10 mouse cellular contexts compared by ENCODE assay signal in the genomic region with DNA sequence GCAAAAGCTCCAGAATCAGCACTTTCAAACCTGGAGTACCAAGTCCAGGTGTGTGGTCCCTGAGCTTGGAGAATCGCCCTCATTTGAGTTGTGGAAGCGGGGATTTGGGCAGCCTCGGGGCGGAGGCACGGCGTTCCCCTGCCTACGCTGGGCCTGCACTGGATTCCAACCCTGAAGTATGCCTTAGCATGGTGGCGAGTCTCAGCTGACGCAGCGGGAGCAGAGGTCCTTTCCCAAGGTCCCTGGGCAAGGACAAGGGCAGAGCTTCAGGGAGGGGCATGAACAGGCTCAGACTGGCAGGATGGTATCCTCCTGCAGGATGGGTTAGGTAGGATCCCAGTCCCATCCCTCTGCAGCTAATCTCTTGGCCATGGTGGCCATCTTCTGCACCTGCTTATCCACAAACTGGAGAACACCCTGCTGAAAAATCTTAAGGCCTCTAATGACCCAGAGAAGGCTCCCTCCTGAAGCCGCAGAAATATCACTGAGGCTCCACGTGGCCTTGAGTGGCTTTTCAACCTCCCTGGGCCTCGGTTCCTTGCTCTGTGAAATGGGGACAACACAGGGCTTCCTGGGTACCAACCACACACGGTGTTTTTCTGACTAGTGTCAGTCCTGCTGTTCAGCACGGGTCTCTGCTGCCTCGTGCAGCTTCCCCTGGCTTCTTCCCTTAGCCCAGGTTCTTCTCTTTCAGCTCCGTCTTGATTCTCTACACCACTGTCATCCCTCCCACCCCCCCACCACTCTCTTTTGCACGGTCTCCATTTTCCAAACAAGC. TPM values are rescaled to one million over a fixed set of nuclear protein-coding genes. Genes with fewer than 3 reads are reported as not detected.
DNase-seq lines count a peak whose midpoint lies in the region; ATAC-seq and TF ChIP-seq lines count a peak whose summit lies in the region.
"Had no signal": no experiment of that assay in that cellular context is flagged by ENCODE, and none has a peak within 500 bp of the region (broad histone marks: within the 10 kb centered on the region; RNA-seq: fewer than 3 reads in every experiment).

No protein-coding gene starts in this region.

- no peak for DNase-seq in G1E (ENCODE audit: low spot score)
- DNase-seq in adrenal gland, postnatal 14 days, result peak; percentile 73
- DNase-seq in frontal cortex, postnatal 14 days (ENCODE audit: low spot score in 2 of 2), result no peak
- no peak for DNase-seq in gastrocnemius, postnatal 25 days
- no peak for DNase-seq in lung, postnatal 0 days (ENCODE audit: low spot score)
- DNase-seq: cerebellum, postnatal 10 days had no signal

- no peak for TF ChIP-seq CTCF in G1E (IDR thresholded peaks at IDR 0.05; ENCODE audit: low read depth, low read length)
- TF ChIP-seq CTCF in lung, postnatal 0 days (IDR thresholded peaks at IDR 0.05), result no peak

- no peak for TF ChIP-seq EP300 in lung, postnatal 0 days (IDR thresholded peaks at IDR 0.05)

- no peaks in the 10 kb centered on the region for H3K4me1 ChIP-seq in G1E (ENCODE audit: insufficient read depth, low read depth, low read length)
- peaks cover 43% of the 10 kb centered on the region for H3K4me1 ChIP-seq in hindbrain, embryonic 16.5 days (ENCODE audit: control insufficient read depth, insufficient read depth, low read depth, low read length)
- peaks cover 61% of the 10 kb centered on the region for H3K4me1 ChIP-seq in limb, embryonic 13.5 days
- H3K4me1 ChIP-seq in lung, postnatal 0 days (ENCODE audit: insufficient read depth, low read depth, low read length), result peaks cover 29% of the 10 kb centered on the region

- no peaks in the 10 kb centered on the region for H3K36me3 ChIP-seq in G1E (replicated peaks)
- H3K36me3 ChIP-seq in hindbrain, embryonic 16.5 days (ENCODE audit: control insufficient read depth, insufficient read depth, low read length), result no peaks in the 10 kb centered on the region
- H3K36me3 ChIP-seq in limb, embryonic 13.5 days, result no peaks in the 10 kb centered on the region
- no peaks in the 10 kb centered on the region for H3K36me3 ChIP-seq in lung, postnatal 0 days (ENCODE audit: insufficient read depth, low read length)

- H3K4me2 ChIP-seq in hindbrain, embryonic 16.5 days (ENCODE audit: low read length), result peak overlapping the region; percentile 50
- H3K4me2 ChIP-seq in limb, embryonic 13.5 days (replicated peaks), result peak overlapping the region; percentile 62
- no peak overlapping the region for H3K4me2 ChIP-seq in lung, postnatal 0 days (replicated peaks; ENCODE audit: low read depth, low read length)

- 48% methylated on average over 18 of the region's 18 CpGs for WGBS in hindbrain, embryonic 16.5 days
- 31% methylated on average over 18 of the region's 18 CpGs for WGBS in limb, embryonic 13.5 days
- 53% methylated on average over 18 of the region's 18 CpGs for WGBS in lung, postnatal 0 days

- no peak for ATAC-seq in G1E (ENCODE audit: extremely low read depth, insufficient number of reproducible peaks, low FRiP score, poor library complexity, severe bottlenecking)
- no peak for ATAC-seq in hindbrain, embryonic 16.5 days
- ATAC-seq in limb, embryonic 13.5 days (ENCODE audit: low FRiP score, low read depth), result no peak
- no peak for ATAC-seq in megakaryocyte progenitor cell, adult 5-6 weeks (replicated peaks; ENCODE audit: poor library complexity)
- ATAC-seq in lung, postnatal 0 days, result no peak
- ATAC-seq: Patski had no signal

- peak overlapping the region; percentile 43 for H3K9ac ChIP-seq in hindbrain, embryonic 16.5 days (ENCODE audit: low read depth, low read length)
- H3K9ac ChIP-seq in limb, embryonic 13.5 days, result no peak overlapping the region
- no peak overlapping the region for H3K9ac ChIP-seq in lung, postnatal 0 days (replicated peaks; ENCODE audit: low read depth)

- no peaks in the 10 kb centered on the region; the same call in 1 of the 2 replicates for H3K27me3 ChIP-seq in G1E (ENCODE audit: insufficient read depth, low read length)
- H3K27me3 ChIP-seq in hindbrain, embryonic 16.5 days (replicated peaks; ENCODE audit: control insufficient read depth, insufficient read depth, low read length), result no peaks in the 10 kb centered on the region
- peaks cover 24% of the 10 kb centered on the region for H3K27me3 ChIP-seq in limb, embryonic 13.5 days
- no peaks in the 10 kb centered on the region for H3K27me3 ChIP-seq in lung, postnatal 0 days (replicated peaks; ENCODE audit: insufficient read depth, low read length)
- H3K27me3 ChIP-seq: Patski had no signal

- 0 out of 2 replicates have a peak overlapping the region, but pooled peaks have one; percentile 37 for H3K27ac ChIP-seq in hindbrain, embryonic 16.5 days (ENCODE audit: low read depth, low read length)
- no peak overlapping the region for H3K27ac ChIP-seq in limb, embryonic 13.5 days
- no peak overlapping the region for H3K27ac ChIP-seq in lung, postnatal 0 days (ENCODE audit: low read length)

- peak overlapping the region; percentile 28; the same call in 1 of the 2 replicates for H3K4me3 ChIP-seq in G1E (ENCODE audit: low read depth, low read length)
- peak overlapping the region; percentile 14; the same call in 1 of the 2 replicates for H3K4me3 ChIP-seq in hindbrain, embryonic 16.5 days (ENCODE audit: low read length)
- H3K4me3 ChIP-seq in limb, embryonic 13.5 days, result peak overlapping the region; percentile 29; the same call in 1 of the 2 replicates
- H3K4me3 ChIP-seq in lung, postnatal 0 days (ENCODE audit: low read depth, low read length), result no peak overlapping the region

- peaks cover 92% of the 10 kb centered on the region for H3K9me3 ChIP-seq in G1E (replicated peaks)
- no peaks in the 10 kb centered on the region for H3K9me3 ChIP-seq in hindbrain, embryonic 16.5 days (ENCODE audit: control insufficient read depth, low read length)
- peaks cover 5% of the 10 kb centered on the region; the same call in 1 of the 2 replicates for H3K9me3 ChIP-seq in limb, embryonic 13.5 days
- H3K9me3 ChIP-seq in lung, postnatal 0 days (ENCODE audit: low read length), result no peaks in the 10 kb centered on the region

RNA-seq across cellular contexts. Expression of gene Cbx4, which starts 43.4 kb away (rescaled TPM):
- total RNA-seq in G1E (2014; fragmentation: Nextera tagmentation), result not detected in 2 replicates
- total RNA-seq in G1E (2017), result not detected in 2 replicates
- polyA plus RNA-seq in G1E (2012), result 0.03 and 0.08 TPM in 2 replicates
- total RNA-seq in adrenal gland, postnatal 14 days (2021), result 105 and 156 TPM in 2 replicates
- polyA plus RNA-seq in hindbrain, embryonic 16.5 days (2015; fragmentation: Nextera tagmentation; extraction: Ambion mirVana), result 23.4 and 24.8 TPM in 2 replicates
- 10.7 and 11.3 TPM in 2 replicates for polyA plus RNA-seq in limb, embryonic 13.5 days (2015; fragmentation: Nextera tagmentation; extraction: Ambion mirVana)
- 1 to 10 TPM; 2.4 to 3.5 TPM for total RNA-seq in gastrocnemius, postnatal 25 days (2021)
- 19.9 and 21.5 TPM in 2 replicates for total RNA-seq in megakaryocyte progenitor cell, adult 5-6 weeks (2015)
- 24.8 and 25.4 TPM in 2 replicates for total RNA-seq in megakaryocyte progenitor cell, adult 5-6 weeks (2017)
- polyA plus RNA-seq in lung, postnatal 0 days (2015; fragmentation: Nextera tagmentation; extraction: Ambion mirVana), result 8.9 and 9.7 TPM in 2 replicates

Comparison
In these comparisons a context has a peak if more than half of its experiments do, and no peak if none do; other contexts are left out.
1. RNA of gene Cbx4, which starts 43.4 kb away (total RNA-seq): 105 to 156 TPM in adrenal gland, postnatal 14 days and 19.9 to 25.4 TPM in megakaryocyte progenitor cell, adult 5-6 weeks; 2.4 to 3.5 TPM in gastrocnemius, postnatal 25 days and not detected in G1E; every median in the first group is over 4 times any median in the second.